Comparison of ENCODE assay signal across 13 mouse cellular contexts in genomic region chr12:111914031-111914430, GRCm38 (mm10). TPM values are rescaled to one million over a fixed set of nuclear protein-coding genes. Genes with fewer than 3 reads are reported as not detected.
DNase-seq lines count a peak whose midpoint lies in the region; ATAC-seq lines count a peak whose summit lies in the region.
"Had no signal": no experiment of that assay in that cellular context is flagged by ENCODE, and none has a peak within 500 bp of the region (broad histone marks: within the 10 kb centered on the region; RNA-seq: fewer than 3 reads in every experiment).

No protein-coding gene starts in this region.

- H3K36me3 ChIP-seq in kidney, embryonic 15.5 days = no peaks in the 10 kb centered on the region
- H3K36me3 ChIP-seq: neural tube, embryonic 13.5 days had no signal

- H3K4me1 ChIP-seq in kidney, embryonic 15.5 days = peaks cover 37% of the 10 kb centered on the region

- no peak for DNase-seq in kidney, postnatal 36 days
- peak; percentile 72 for DNase-seq in T-cell, adult 2 months (ENCODE audit: low spot score)
- DNase-seq in urinary bladder, postnatal 4 days (ENCODE audit: low spot score in 2 of 2) = no peak
- no peak for DNase-seq in adrenal gland, postnatal 25 days
- DNase-seq: cerebellum, postnatal 25 days; gastrocnemius, postnatal 14 days; right cerebral cortex, postnatal 14 days had no signal

- no peak for ATAC-seq in kidney, embryonic 15.5 days (replicated peaks; ENCODE audit: low FRiP score)
- peak; percentile 57 for ATAC-seq in CD4-positive, CD25-positive, alpha-beta regulatory T cell, adult 4 months
- peak; percentile 48 for ATAC-seq in megakaryocyte progenitor cell, adult 5-6 weeks (replicated peaks; ENCODE audit: poor library complexity)

- peak overlapping the region; percentile 77 for H3K27ac ChIP-seq in kidney, embryonic 15.5 days
- H3K27ac ChIP-seq: neural tube, embryonic 13.5 days had no signal

- no peak overlapping the region for H3K4me2 ChIP-seq in kidney, embryonic 15.5 days
- H3K4me2 ChIP-seq: midbrain, embryonic 11.5 days; neural tube, embryonic 13.5 days had no signal

- no peaks in the 10 kb centered on the region for H3K9me3 ChIP-seq in kidney, embryonic 15.5 days (replicated peaks)
- H3K9me3 ChIP-seq: neural tube, embryonic 13.5 days had no signal

- 0 out of 2 replicates have a peak, but pooled peaks cover 3% of the 10 kb centered on the region for H3K27me3 ChIP-seq in kidney, embryonic 15.5 days

- WGBS in kidney, embryonic 15.5 days = 26% methylated on average over 3 of the region's 3 CpGs

- no peak overlapping the region for H3K4me3 ChIP-seq in kidney, embryonic 15.5 days (replicated peaks)
- H3K4me3 ChIP-seq: erythroblast, embryonic 14.5 days; neural tube, embryonic 13.5 days had no signal

- H3K9ac ChIP-seq in kidney, embryonic 15.5 days = no peak overlapping the region
- H3K9ac ChIP-seq: neural tube, embryonic 13.5 days had no signal

RNA-seq across cellular contexts. Expression of gene Ppp1r13b, which starts 6.1 kb away (rescaled TPM):
- polyA plus RNA-seq in kidney, embryonic 15.5 days (2015; fragmentation: Nextera tagmentation; extraction: Ambion mirVana) = 14.5 and 18.5 TPM in 2 replicates
- 10 to 100 TPM; 10.7 to 15.1 TPM for polyA plus RNA-seq in CD4-positive, CD25-positive, alpha-beta regulatory T cell, adult 4 months (2017; shearing (Covaris generic))
- total RNA-seq in megakaryocyte progenitor cell, adult 5-6 weeks (2015) = 5.4 and 9.3 TPM in 2 replicates
- 3.7 and 7.5 TPM in 2 replicates for total RNA-seq in megakaryocyte progenitor cell, adult 5-6 weeks (2017)
- 16.3 and 18.1 TPM in 2 replicates for total RNA-seq in adrenal gland, postnatal 25 days (2021)

RNA-seq across cellular contexts. Expression of gene Atp5mpl, which starts 52.7 kb away (rescaled TPM):
- polyA plus RNA-seq in kidney, embryonic 15.5 days (2015; fragmentation: Nextera tagmentation; extraction: Ambion mirVana) = 785 and 879 TPM in 2 replicates
- 100 to 1,000 TPM; 202 to 279 TPM for polyA plus RNA-seq in CD4-positive, CD25-positive, alpha-beta regulatory T cell, adult 4 months (2017; shearing (Covaris generic))
- total RNA-seq in megakaryocyte progenitor cell, adult 5-6 weeks (2015) = 491 and 507 TPM in 2 replicates
- total RNA-seq in megakaryocyte progenitor cell, adult 5-6 weeks (2017) = 601 and 839 TPM in 2 replicates
- total RNA-seq in adrenal gland, postnatal 25 days (2021) = 333 and 344 TPM in 2 replicates

RNA-seq across cellular contexts. Expression of gene Tdrd9, which starts 57.3 kb away (rescaled TPM):
- polyA plus RNA-seq in kidney, embryonic 15.5 days (2015; fragmentation: Nextera tagmentation; extraction: Ambion mirVana) = 0.47 and 0.57 TPM in 2 replicates
- not detected for polyA plus RNA-seq in CD4-positive, CD25-positive, alpha-beta regulatory T cell, adult 4 months (2017; shearing (Covaris generic))
- total RNA-seq in megakaryocyte progenitor cell, adult 5-6 weeks (2015) = not detected in 2 replicates
- total RNA-seq in megakaryocyte progenitor cell, adult 5-6 weeks (2017) = not detected in 2 replicates
- total RNA-seq in adrenal gland, postnatal 25 days (2021) = not detected in 2 replicates
- polyA plus RNA-seq: erythroblast, embryonic 14.5 days had no signal
